Mouse (Mus musculus): ENCODE measurements at regions not wholly inside any gene's neighbourhood (a gene's known extent, or its start where the extent isn't known, plus 50 kb on each side); places are given as distances from the start of the nearest gene placed in this dataset.

DNA sequence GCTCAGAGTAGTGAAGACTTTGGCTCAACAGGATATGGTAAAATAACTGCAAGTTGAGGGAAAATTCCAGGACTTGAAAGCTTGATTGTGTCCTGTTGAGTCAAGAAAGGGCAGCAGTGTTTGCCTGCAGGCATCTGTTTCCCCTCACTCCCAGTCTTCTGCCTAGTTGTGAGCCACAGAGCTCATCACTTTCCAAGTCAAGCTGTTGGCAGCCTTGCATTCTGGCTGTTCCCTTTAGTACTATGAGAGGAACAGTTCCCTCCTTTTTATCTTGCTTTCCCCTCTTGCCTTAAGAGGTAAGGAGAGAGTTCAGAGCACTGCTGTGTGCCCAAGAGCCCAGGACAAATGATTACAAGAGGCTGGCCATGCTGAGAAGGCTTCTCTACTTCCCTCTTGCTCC is 506.0 kb upstream of the Camk1g start:
- TF ChIP-seq CTCF (IDR thresholded peaks at IDR 0.05; ENCODE audit: borderline replicate concordance, extremely low read depth, insufficient read depth, insufficient read length) (no peak), POLR2A (IDR thresholded peaks at IDR 0.05; ENCODE audit: borderline replicate concordance, extremely low read depth, insufficient read depth, insufficient read length, poor library complexity, severe bottlenecking) (no peak)
